Mouse (Mus musculus) E14TG2a.4 (cell line): Measurements from ENCODE around the gene Poc1b.

Source experiments
- H3K27me3 ChIP-seq: 2 replicates; pipeline ENCODE4 v1.6.1; 2014; ENCODE audit warnings: low read length, control low read depth; ENCODE audit not compliant: insufficient read depth
- H3K36me3 ChIP-seq: 2 replicates; pipeline ENCODE4 v1.6.1; 2014; ENCODE audit warnings: low read length, control low read depth; ENCODE audit not compliant: insufficient read depth
- H3K4me1 ChIP-seq: replicated peaks from 2 replicates; pipeline ENCODE4 v1.6.1; 2014; ENCODE audit warnings: low read depth, low read length, control low read depth
- H3K4me3 ChIP-seq: replicated peaks from 2 replicates; pipeline ENCODE4 v1.5.1; 2014; ENCODE audit warnings: mild to moderate bottlenecking, low read length
- H3K9me3 ChIP-seq: 2 replicates; pipeline ENCODE4 v1.6.1; 2014; ENCODE audit warnings: low read length, control low read depth
- CTCF ChIP-seq: conservative IDR thresholded peaks from 2 replicates; pipeline ENCODE4 v1.5.1; 2014; ENCODE audit warnings: low read length
- NANOG ChIP-seq: IDR thresholded peaks from 2 replicates; pipeline ENCODE4 v1.6.1; 2014; ENCODE audit warnings: borderline replicate concordance, low read length, mixed read lengths
- POU5F1 ChIP-seq: IDR thresholded peaks from 2 replicates; pipeline ENCODE4 v1.6.1; 2014; ENCODE audit warnings: low read length, borderline replicate concordance

Gene Poc1b

DNA sequence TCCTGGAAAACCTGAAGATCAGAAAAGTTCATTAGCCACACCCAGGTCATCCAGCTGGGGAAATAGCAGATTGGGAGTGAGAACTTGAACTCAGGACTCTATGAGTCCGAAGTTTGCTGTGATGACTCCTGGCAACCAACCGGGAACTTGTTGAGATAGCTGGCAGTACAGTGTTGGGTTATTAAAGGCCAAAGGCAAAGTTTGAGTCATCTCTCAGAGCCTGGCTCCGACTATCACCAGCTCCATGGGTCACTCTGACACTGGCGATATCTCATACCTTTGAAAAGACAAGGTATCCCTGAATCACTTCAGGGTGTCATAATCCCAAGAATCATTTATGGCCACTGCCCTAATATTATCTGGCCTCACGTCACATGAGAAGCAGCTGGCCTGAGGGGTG is 119.9 kb downstream of the Poc1b start:
- no peak for TF ChIP-seq CTCF
- TF ChIP-seq NANOG: no peak
- no peak for TF ChIP-seq POU5F1
- Histone ChIP-seq H3K4me1 (peaks cover 21% of the 10 kb centered on the region), H3K36me3 (no peaks in the 10 kb centered on the region), H3K9me3 (no peaks in the 10 kb centered on the region), H3K4me3 (no peak overlapping the region), H3K27me3 (peaks cover 11% of the 10 kb centered on the region)

DNA sequence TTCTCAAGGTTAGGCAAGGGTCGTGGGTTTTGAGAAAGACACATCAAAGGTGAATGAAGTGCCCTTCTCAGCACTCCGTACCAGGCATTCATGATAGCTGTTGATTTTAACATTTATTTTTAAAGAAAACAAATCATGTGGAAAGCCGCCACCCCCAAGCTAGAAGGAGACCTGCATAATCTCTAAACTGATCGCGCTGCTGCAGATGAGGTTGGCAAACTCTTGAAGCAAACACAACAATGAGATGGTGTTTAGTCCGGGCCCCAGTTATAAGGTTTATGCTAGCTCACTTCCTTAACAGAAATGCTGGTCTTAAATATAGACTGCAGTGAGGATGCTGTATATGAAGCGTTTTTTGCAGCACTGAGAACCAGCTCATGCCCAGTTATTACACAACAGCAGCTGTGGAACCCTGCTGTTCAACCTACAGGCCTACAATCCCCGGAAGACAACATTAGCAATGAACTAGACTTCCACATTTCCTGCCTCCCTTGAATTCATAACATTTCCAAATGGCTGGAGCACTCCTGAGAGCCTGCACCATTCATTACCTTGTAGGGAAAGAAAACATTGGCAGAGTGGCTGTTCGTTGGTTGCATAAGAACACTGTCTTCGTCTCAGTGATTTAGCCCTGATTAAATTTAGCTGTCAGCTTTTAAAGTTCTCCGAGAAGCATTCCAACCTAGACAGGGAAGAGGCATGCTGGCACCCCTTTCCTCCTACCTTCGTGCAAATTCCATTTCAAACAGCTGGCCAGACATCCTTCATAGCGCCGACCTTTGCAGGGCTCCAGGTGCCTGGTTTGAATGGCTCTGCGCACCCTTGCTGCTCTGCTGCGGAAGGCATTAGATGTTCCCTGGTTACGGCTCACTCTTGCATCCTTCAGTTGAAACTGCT is 121.4 kb downstream of the Poc1b start:
- H3K27me3 ChIP-seq: peaks cover 12% of the 10 kb centered on the region
- no peaks in the 10 kb centered on the region for H3K9me3 ChIP-seq
- H3K36me3 ChIP-seq: no peaks in the 10 kb centered on the region
- peaks cover 21% of the 10 kb centered on the region for H3K4me1 ChIP-seq
- peak overlapping the region; percentile 37 for H3K4me3 ChIP-seq
- no peak for TF ChIP-seq POU5F1
- TF ChIP-seq NANOG: no peak
- TF ChIP-seq CTCF: no peak

DNA sequence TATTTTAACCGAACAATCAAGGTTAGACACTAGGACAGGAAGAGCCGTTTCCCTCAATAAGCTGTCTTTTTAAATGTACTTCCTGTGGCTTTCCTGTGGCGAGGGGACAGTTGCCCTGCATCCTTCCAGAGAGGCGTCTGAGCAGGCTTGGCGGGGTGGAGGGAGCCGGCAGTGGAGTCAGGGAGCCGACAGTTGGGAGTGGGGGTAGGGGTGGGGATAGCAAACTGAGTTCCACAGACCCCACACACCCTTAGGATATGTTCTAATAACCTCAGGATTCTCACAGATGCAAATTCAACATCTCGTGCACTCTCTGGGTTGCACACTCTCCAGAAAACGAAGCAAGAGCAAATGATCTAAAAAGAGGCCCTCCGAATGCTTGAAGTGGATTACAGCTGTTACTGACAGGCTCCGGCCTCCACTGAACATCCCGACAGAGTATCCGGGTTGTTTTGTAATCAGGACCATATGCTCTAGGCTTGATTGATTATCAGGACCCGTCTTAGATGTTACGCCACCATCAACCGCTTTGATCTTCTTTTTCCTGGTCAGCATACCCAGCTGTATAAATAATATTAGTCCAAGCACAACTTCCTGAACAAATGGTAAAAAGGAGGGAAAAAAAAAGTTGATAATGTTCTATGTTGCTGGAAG is 122.3 kb downstream of the Poc1b start:
- TF ChIP-seq POU5F1 (no peak), NANOG (no peak), CTCF (no peak)
- H3K27me3 ChIP-seq: peaks cover 17% of the 10 kb centered on the region

DNA sequence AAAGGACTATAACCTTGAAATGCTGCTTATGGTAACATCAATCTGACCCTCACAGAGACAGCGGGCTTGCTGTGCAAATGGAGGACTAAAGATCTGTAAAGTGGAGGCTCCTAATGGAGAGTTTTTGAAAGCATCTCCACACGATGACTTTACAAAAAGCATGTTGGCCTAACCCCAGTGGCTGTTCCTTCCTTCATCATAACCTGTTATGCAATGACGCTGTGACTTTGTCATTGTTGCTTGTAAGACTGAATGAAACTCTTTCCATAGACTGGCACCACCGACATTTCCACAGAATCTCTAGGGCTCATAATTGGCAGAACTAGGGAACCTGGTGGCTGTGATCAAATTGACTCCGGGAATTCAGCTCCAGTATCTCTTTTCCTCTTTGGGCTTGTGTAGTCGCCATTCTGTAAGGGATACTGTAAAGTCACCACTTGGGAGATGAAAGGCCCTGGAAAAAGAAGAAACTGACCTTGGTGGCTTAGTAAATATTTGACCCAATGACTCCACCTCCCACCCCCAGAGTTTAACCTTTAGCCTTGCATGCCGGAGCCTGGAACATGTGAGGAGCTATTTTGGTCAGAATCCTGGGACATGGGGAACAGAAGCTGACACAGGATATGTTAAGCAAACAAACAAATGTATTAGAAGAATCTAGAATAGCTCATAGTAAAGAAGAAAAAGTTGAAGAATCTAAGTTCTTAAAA is 125.8 kb downstream of the Poc1b start:
- Histone ChIP-seq H3K27me3 (peaks cover 16% of the 10 kb centered on the region), H3K9me3 (no peaks in the 10 kb centered on the region), H3K36me3 (no peaks in the 10 kb centered on the region), H3K4me3 (no peak overlapping the region), H3K4me1 (peaks cover 19% of the 10 kb centered on the region)
- TF ChIP-seq CTCF: no peak
- TF ChIP-seq NANOG: no peak
- no peak for TF ChIP-seq POU5F1

More for the DNA sequence above, 122.3 kb downstream of the Poc1b start:
- Histone ChIP-seq H3K4me3 (peak overlapping the region; percentile 37), H3K4me1 (peaks cover 21% of the 10 kb centered on the region), H3K9me3 (no peaks in the 10 kb centered on the region), H3K36me3 (no peaks in the 10 kb centered on the region)

DNA sequence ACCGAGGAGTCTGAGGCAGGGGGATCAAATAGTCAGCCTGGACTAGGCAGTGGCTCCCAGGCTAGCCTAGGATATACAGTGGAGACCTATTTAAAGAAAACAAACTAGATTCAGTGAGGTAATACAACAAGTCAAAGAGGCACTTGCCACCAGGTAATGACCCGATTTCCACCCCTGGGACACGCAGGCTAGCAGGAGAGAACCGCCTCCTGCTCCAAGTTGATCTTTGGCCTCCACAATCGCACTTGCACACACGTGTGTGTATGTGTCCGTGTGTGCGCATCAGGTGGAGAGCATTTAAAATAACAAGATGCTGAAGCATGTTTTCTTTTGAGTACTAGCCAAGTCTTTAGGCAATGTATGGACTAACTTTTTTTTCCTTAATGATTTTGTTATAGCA is 127.5 kb downstream of the Poc1b start:
- Histone ChIP-seq H3K9me3 (no peaks in the 10 kb centered on the region), H3K27me3 (peaks cover 9% of the 10 kb centered on the region), H3K4me1 (peaks cover 2% of the 10 kb centered on the region; the same call in 1 of the 2 replicates), H3K4me3 (no peak overlapping the region), H3K36me3 (no peaks in the 10 kb centered on the region)
- no peak for TF ChIP-seq NANOG
- TF ChIP-seq POU5F1: no peak
- no peak for TF ChIP-seq CTCF

DNA sequence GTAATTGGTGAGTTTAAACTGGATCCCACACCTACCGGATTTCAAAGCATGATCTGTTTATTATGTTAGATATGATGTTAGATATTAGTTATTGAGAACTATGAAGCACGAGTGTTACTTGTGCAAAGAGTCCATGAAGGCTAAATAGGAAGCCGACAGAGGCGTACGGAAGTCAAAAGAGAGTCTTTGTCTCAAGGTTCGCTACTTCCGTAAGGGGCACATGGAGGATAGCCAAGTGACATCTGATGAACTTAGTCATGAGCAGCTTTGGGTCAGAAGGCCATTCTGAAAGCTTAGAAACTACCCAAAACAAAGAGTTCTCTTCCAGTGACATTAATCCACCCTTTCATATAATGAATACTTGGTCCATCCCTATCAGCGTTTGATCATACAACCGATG is 128.2 kb downstream of the Poc1b start:
- Histone ChIP-seq H3K4me1 (no peaks in the 10 kb centered on the region), H3K9me3 (no peaks in the 10 kb centered on the region), H3K36me3 (no peaks in the 10 kb centered on the region), H3K4me3 (no peak overlapping the region), H3K27me3 (peaks cover 9% of the 10 kb centered on the region)
- TF ChIP-seq NANOG (no peak), POU5F1 (no peak), CTCF (no peak)

DNA sequence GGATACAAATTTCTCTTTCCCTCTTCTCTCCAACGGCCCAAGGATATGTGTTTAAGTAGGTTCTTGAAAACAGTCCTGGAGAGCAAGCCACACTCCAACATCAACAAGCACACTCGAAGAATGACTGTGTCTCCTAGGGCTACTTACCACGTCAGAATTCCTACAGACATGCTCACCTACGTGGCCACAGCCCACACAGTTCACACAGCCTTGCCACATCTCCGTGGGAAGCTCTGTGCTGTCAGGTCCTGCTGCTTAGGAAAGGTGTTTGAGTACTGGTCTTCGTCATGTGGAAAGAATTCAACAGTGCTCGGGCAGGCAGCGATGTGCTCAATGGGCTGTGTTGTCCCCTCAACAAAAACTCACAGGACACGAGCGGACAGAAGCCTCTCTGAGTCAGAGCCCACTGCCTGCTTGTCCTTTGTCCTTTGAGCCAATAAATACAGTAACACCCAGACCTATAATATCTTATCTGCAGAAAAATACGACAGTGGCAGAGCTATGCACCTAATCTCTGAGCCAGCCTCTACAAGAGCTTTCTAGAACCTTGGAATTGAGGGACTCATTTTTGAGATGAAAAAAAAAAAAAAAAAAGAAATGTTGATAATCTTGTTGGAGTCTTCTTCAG is 130.5 kb downstream of the Poc1b start:
- Histone ChIP-seq H3K36me3 (no peaks in the 10 kb centered on the region), H3K9me3 (no peaks in the 10 kb centered on the region), H3K4me1 (peaks cover 9% of the 10 kb centered on the region), H3K27me3 (peaks cover 9% of the 10 kb centered on the region; the same call in 1 of the 2 replicates), H3K4me3 (no peak overlapping the region)
- TF ChIP-seq CTCF (no peak), POU5F1 (no peak), NANOG (no peak)
